Mouse (Mus musculus): ENCODE measurements around the gene Cd5l. TPM values are rescaled to one million over a fixed set of nuclear protein-coding genes. Genes with fewer than 3 reads are reported as not detected.

The Cd5l gene
- polyA plus RNA-seq, 1 experiment from 2014 or later: 0.12 TPM

- 65% methylated on average over 1 of the region's 1 CpGs for WGBS
- no peak overlapping the region for H3K27ac ChIP-seq (replicated peaks; ENCODE audit: low read depth, low read length)
- DNase-seq (ENCODE audit: low spot score) (no peak), ATAC-seq (ENCODE audit: insufficient number of reproducible peaks, low FRiP score, low TSS enrichment, low read depth) (no peak)
- no peak overlapping the region for H3K4me3 ChIP-seq (ENCODE audit: low read depth, low read length)
- no peaks in the 10 kb centered on the region for H3K27me3 ChIP-seq (ENCODE audit: control insufficient read depth, insufficient read depth, low read length)
- H3K4me2 ChIP-seq (ENCODE audit: low read depth, severe bottlenecking): no peak overlapping the region
- no peaks in the 10 kb centered on the region for H3K9me3 ChIP-seq (ENCODE audit: control insufficient read depth, low read length)
- H3K4me1 ChIP-seq (ENCODE audit: control insufficient read depth, insufficient read depth, low read length): no peaks in the 10 kb centered on the region
- no peak overlapping the region for H3K9ac ChIP-seq (ENCODE audit: low read length)
- H3K36me3 ChIP-seq (ENCODE audit: control insufficient read depth, insufficient read depth, low read length): no peaks in the 10 kb centered on the region
Observed at GRCm38 (mm10) chr3:87420645-87421044, 63.0 kb downstream of the Cd5l start.

Other genes starting within 250 kb of the Cd5l start
- 12.8 and 13.6 TPM in 2 replicates for gene Kirrel, start 183.1 kb upstream of the Cd5l start, polyA plus RNA-seq (2014; fragmentation: Nextera tagmentation; extraction: Ambion mirVana)
- gene Fcrls, start 94.1 kb upstream of the Cd5l start, polyA plus RNA-seq (2014; fragmentation: Nextera tagmentation; extraction: Ambion mirVana): 3.0 and 3.4 TPM in 2 replicates
- 0.09 and 0.14 TPM in 2 replicates for gene Fcrl1, start 18.5 kb downstream of the Cd5l start, polyA plus RNA-seq (2014; fragmentation: Nextera tagmentation; extraction: Ambion mirVana)
- gene Fcrl5, start 77.9 kb downstream of the Cd5l start, polyA plus RNA-seq (2014; fragmentation: Nextera tagmentation; extraction: Ambion mirVana): not detected in 2 replicates
- gene Etv3, start 167.5 kb downstream of the Cd5l start, polyA plus RNA-seq (2014; fragmentation: Nextera tagmentation; extraction: Ambion mirVana): 10.5 and 11.2 TPM in 2 replicates